Mouse (Mus musculus): Measurements from ENCODE around the gene Ephb2.

DNA sequence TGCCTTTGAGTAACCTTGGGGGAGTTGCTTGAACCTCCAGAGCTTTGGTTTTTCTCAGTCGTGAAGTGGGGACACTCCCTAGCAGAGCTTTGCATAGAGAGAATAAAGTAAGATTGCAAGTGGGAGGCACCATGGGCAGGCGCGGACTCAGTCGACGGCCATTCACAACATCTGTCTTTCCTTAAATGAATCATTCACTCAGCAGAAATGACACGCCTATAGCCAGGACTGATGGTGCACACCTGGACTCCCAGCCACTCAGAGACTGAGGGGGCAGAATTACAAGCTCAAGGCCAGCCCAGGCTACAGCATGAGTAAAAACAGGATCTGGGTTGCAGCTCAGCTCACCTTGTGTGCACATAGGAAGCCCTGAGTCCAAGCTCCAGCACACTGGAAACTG lies 121.3 kb downstream of the Ephb2 start:
- no peak for TF ChIP-seq CTCF (IDR thresholded peaks at IDR 0.05; ENCODE audit: insufficient read depth, low read length)
- no peak for TF ChIP-seq POLR2A (IDR thresholded peaks at IDR 0.05; ENCODE audit: borderline replicate concordance, extremely low read depth, low read depth, low read length)

Data from lung, adult 2 months (tissue).